Mouse (Mus musculus) layer of hippocampus, adult 8-10 months (tissue): ENCODE data around the gene Usp34. TPM values are rescaled to one million over a fixed set of nuclear protein-coding genes. Genes with fewer than 3 reads are reported as not detected.
A peak's percentile ranks its signal among the peaks of the same experiment; 100 is the strongest.
"Not testable (repeated sequence)": the region's sequence is repeated elsewhere in the genome, so short reads cannot be mapped to it uniquely, and the experiment has no call there.

Experiments
- DNase-seq, 2 experiments: peaks; one replicate each; pipeline ENCODE4 v3.0.0; 2022; ENCODE audit warnings: low spot score in 2 of 2
- microRNA-seq, 2 experiments: library from miRNA; unstranded; fragments of <30 nt; microRNA quantifications; one replicate each; pipeline ENCODE4 v1.2.0; 2022
- total RNA-seq, 4 experiments: library from RNA; stranded (reverse); gene quantifications; 2 replicates each; pipeline ENCODE4 v1.2.4; 2022

Gene Usp34
- total RNA-seq, 4 experiments from 2014 or later = 79.2 to 95.1 (median 91.7) TPM

- peak; percentile 92 to 93 for DNase-seq
Measured at GRCm38 (mm10) chr11:23497718-23498509, 191.2 kb downstream of the Usp34 start, which contains the start of gene Ahsa2. TSS of gene Ahsa2 (minus strand) at chr11:23498030.

GRCm38 (mm10) chr11:23498609-23499008, 191.9 kb downstream of the Usp34 start:
- DNase-seq = no peak

DNA sequence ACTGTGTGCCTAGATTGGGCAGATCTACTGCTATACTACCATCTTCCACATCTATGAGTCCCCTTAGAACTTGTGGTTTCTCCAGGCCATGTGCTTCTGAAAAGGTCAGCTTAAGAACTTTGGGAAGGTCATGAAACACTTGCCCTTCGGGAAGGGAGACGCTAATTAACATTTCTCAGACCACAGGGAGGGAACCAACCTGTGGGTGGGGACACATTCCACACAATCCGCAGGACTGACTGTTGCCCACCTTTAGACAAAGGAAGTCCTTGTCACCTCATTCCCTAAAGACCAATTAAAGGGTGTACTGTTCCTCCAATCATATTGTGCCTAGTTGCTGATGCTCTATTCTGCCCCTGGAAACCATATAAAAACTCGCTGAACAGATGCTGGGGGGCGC, 198.1 kb downstream of the Usp34 start:
- DNase-seq = not testable (repeated sequence)

DNA sequence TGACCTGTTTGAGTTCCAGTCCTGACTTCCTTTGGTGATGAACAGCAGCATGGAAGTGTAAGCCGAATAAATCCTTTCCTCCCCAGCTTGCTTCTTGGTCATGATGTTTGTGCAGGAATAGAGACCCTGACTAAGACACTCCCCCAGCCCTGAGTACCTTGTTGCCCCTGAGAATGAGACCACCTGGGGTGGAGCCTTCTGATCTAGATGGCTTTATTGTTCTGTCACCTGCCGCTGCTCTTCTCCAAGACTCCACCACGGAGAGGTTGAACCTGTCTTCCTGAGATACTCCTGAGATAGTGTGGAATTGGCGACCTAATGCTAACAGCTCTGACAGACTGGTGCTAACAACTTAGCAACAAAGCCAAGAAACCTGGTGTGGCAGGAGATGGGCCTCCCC, 208.1 kb downstream of the Usp34 start:
- DNase-seq = not testable (repeated sequence)

GRCm38 (mm10) chr11:23515315-23515714, 208.6 kb downstream of the Usp34 start:
- DNase-seq = no peak

- no peak for DNase-seq
Measured at GRCm38 (mm10) chr11:23518981-23519380, 212.3 kb downstream of the Usp34 start.

DNA sequence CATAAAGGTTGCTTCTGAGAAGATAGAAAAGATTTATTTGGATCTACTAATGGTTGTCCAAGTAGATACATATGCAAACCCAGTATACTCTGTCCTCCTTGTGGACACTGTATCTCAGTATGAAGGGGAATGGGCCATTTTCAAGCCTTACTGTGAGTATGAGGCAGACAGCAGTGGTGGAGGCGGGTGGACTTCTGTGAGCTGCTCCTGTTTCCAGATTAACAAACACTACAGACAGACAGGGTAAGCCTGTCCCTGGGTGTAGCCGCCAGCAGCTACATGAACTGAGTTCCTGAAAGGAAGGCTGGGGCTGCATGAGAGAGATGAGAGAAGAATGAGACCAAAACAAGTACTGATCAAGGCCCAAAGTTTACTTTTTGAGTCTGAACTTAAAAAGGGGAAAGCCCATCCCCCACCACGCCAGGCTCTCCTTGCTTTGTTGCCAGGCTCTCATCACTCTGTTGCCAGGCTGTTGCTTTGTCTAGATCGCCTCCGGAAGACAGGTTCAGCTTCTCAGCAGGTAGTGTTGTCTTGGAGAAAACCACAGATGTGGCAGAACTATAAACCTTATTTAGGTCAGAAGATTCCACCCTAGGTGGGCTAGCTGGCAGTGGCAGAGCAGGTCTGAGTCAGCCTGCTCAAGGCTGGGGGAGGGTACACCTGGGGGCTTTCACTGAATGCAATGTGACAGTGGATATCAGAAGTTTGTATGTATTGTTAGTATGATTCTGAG, 213.9 kb downstream of the Usp34 start, which contains the start of gene 1700093K21Rik:
1700093K21Rik (minus strand) TSS at position 683 of the 733 bp plus-strand sequence.
- peak; percentile 27 to 34 for DNase-seq

GRCm38 (mm10) chr11:23537446-23537845, 230.8 kb downstream of the Usp34 start:
- DNase-seq = no peak

Small RNAs within 50 kb of the gene (microRNA-seq; reads per million reads assigned to microRNA genes)
- 0 reads per million in 2 experiments for gene Gm47279

Other genes starting within 250 kb of the Usp34 start
- 10 to 100 TPM; 58.3 to 77.8 (median 67.6) TPM for gene Xpo1, start 50.9 kb upstream of the Usp34 start, total RNA-seq
- gene Ahsa2, start 191.1 kb downstream of the Usp34 start, total RNA-seq = 10 to 100 TPM; 40.8 to 55.9 (median 48.0) TPM
- gene 1700093K21Rik, start 214.3 kb downstream of the Usp34 start, total RNA-seq = under 1 TPM in 1 of 4 experiments, not detected in 3; 0.77 TPM